Mouse (Mus musculus) right cerebral cortex, postnatal 14 days (tissue): ENCODE data around the gene Lrrc73.

Experiments
- DNase-seq: peaks from one replicate; pipeline ENCODE4 v3.0.0; 2022

The Lrrc73 gene

GRCm38 (mm10) chr17:46262201-46262694 lies 8.9 kb downstream of the Lrrc73 start:
- no peak for DNase-seq

- no peak for DNase-seq
These were observed 12.2 kb downstream of the Lrrc73 start for GRCm38 (mm10) chr17:46265502-46265901.

GRCm38 (mm10) chr17:46265918-46266618 lies 12.7 kb downstream of the Lrrc73 start:
- DNase-seq = peak; percentile 78

- no peak for DNase-seq
These were observed 13.7 kb downstream of the Lrrc73 start for GRCm38 (mm10) chr17:46266986-46267385.

- DNase-seq = no peak
These were observed 14.2 kb downstream of the Lrrc73 start for GRCm38 (mm10) chr17:46267511-46267910.

- DNase-seq = no peak
These were observed 14.8 kb downstream of the Lrrc73 start for GRCm38 (mm10) chr17:46268026-46268720.

- no peak for DNase-seq
These were observed 16.6 kb downstream of the Lrrc73 start for GRCm38 (mm10) chr17:46269771-46270534.

- no peak for DNase-seq
These were observed 18.7 kb downstream of the Lrrc73 start for GRCm38 (mm10) chr17:46272058-46272457.

GRCm38 (mm10) chr17:46272675-46273074 lies 19.3 kb downstream of the Lrrc73 start:
- DNase-seq = no peak

GRCm38 (mm10) chr17:46273803-46274236 lies 20.5 kb downstream of the Lrrc73 start:
- no peak for DNase-seq

- no peak for DNase-seq
These were observed 21.1 kb downstream of the Lrrc73 start for GRCm38 (mm10) chr17:46274465-46274864.

GRCm38 (mm10) chr17:46275034-46275433 lies 21.7 kb downstream of the Lrrc73 start:
- no peak for DNase-seq

GRCm38 (mm10) chr17:46275506-46275905 lies 22.2 kb downstream of the Lrrc73 start:
- DNase-seq = no peak

- no peak for DNase-seq
These were observed 24.3 kb downstream of the Lrrc73 start for GRCm38 (mm10) chr17:46277586-46277985.

- no peak for DNase-seq
These were observed 24.9 kb downstream of the Lrrc73 start for GRCm38 (mm10) chr17:46278011-46278765.

- peak; percentile 85 for DNase-seq
These were observed 29.3 kb downstream of the Lrrc73 start, which contains the start of gene Tjap1 for GRCm38 (mm10) chr17:46282483-46283123. TSS of gene Tjap1 (minus strand) at chr17:46283026.

GRCm38 (mm10) chr17:46283140-46283539 lies 29.8 kb downstream of the Lrrc73 start:
- no peak for DNase-seq

- no peak for DNase-seq
These were observed 30.6 kb downstream of the Lrrc73 start for GRCm38 (mm10) chr17:46283911-46284310.

- no peak for DNase-seq
These were observed 31.3 kb downstream of the Lrrc73 start for GRCm38 (mm10) chr17:46284653-46285052.

- no peak for DNase-seq
These were observed 32.1 kb downstream of the Lrrc73 start for GRCm38 (mm10) chr17:46285407-46285806.

- no peak for DNase-seq
These were observed 34.4 kb downstream of the Lrrc73 start for GRCm38 (mm10) chr17:46287678-46288095.

- no peak for DNase-seq
These were observed 43.3 kb downstream of the Lrrc73 start for GRCm38 (mm10) chr17:46296601-46297000.
